Mouse (Mus musculus) right cerebral cortex, postnatal 10 days (tissue): Measurements from ENCODE around the gene Sptb.

Experiments used
- DNase-seq, 2 experiments: peaks; one replicate each; pipeline ENCODE4 v3.0.0; 2021; ENCODE audit warnings: low spot score in 2 of 2

Gene Sptb

DNA sequence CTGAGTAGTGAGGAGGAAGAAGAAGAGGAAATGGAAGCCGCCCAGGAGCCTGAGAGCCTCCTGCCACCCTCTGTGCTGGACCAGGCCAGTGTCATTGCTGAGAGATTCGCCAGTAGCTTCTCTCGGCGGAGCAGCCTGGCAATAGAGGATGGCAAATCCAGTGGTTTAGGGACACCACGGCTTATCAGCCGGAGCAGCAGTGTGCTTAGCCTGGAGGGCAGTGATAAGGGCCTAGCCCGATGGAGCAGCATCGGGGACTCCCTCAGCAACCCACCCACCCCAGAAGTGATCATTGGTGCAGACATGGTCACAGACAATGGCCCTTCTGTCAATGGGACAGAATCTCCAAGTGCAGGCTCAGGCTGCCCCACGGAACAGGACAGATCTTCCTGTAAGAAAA, 134.3 kb downstream of the Sptb start:
- DNase-seq: no peak

- no peak for DNase-seq
These were observed 135.5 kb downstream of the Sptb start for GRCm38 (mm10) chr12:76574815-76575214.

- DNase-seq: no peak
These were observed 137.0 kb downstream of the Sptb start for GRCm38 (mm10) chr12:76573381-76573780.

DNA sequence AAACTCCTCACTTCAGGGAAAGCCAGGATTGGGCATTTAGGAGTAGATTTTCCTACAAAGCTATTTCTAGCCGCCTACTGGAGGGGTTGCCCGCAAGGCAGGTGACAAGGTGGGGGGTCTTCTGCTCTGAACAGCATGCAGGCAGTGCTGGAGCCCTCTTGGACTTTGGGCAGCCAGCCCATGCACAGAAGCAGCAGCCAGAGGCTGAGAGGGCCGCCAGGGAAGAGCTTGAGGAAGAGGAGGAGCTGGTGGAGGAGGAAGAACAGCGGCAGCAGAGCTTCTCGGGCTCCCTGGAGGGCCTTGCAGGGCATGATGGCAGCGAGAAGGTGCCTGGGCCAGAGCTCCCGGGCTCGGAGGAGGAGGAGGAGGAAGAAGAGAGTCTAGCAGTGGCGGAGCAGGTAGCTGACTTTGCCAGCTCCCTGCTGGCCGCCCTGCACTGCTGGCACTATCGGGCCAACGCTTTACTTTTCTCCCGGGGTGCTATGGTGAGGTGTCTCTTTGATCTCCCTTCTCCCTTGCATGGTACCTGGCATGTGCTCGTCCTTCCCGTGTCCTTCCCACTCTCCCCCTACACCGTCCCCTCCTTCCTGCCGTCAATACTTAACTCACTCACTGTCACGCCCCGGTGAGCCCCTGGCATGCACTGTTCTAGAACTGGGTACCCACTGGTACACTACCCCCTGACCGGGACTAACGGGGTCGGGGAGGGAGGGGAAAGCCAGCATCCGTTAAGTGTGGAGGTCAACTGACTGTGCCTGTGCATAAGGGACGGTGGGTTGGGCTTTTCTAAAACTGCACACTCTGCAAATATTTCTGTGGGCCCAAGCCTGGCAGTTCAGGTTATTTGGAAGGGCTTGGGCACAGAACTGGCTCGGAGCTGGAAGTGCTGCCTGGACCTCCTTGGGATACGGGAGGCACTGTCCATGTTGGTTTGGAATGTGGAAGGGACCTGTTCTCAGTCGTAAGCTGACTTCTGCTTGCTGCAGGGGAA, 137.8 kb downstream of the Sptb start:
- DNase-seq: no peak

DNA sequence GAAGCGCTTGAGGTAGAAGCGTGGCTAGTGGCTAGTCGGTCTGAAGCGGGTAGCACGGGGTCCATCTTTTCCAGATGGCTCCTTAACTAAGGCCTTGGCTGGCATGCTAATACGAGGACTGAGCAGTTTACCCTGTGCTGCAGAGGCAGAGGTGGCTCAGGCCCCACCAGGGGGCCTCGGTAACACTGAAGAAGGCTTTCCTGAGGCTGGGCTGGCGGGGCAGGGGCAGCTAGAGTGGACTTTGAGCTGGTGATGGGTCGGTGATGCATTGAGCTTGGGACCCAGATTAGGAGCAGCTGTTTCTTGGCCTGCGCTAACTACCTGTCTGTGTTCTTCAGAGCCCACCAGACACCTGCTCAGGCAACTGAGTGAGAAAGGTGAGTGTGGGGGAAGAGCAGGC, 139.1 kb downstream of the Sptb start:
- no peak for DNase-seq

DNA sequence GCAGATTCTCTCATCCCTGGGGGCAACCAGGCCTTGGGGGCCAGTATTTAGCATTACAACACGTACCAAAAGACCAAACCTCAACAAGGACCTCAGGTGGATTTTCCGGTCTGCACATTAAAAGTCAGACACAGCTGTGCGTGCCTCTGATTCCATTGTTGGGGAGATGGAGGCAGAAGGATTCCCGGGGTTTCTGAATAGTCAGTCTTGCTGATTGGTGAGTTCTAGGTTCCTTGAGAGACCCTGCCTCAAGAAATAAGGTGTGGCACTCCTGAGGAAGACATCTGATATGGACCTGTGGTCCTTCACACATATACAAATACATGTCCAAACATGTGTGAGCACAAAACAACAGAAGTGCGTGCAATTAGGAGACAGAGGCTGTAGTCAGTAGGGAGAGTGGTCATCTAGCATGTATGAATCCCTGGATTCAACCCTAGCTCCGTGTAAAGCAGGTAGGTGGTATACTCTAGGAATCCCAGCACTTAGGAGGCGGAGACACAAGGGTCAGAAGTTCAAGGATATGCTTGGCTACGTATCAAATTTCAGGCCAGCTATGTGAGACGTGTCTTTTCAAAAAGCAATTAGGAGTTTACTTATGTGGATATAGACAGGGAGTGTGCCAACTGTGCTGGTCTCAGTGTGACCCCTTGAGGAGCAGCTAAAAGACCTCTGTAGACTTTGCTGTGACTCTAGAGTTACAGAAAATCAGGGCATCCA, 140.0 kb downstream of the Sptb start:
- DNase-seq: no peak

DNA sequence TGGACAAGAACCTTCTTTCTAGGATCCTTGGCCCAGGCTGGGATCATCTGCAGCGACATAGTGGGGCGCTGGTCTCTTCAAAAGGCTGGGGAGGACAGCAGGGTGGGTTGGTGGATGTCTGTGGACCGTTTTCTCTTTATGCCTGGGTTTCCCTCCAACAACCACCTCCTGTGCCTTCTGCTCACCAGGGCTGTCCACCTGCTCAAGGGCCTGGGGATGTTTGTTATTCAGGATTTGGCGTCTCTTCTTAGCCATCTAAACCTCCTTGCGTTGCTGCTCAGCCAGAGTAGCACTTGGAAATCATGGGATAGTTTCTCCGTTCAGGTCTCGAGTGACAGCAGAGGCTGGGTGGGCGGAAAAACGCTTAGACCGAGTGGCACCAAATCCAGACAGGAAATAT, 144.1 kb downstream of the Sptb start:
- DNase-seq: no peak

- no peak for DNase-seq
These were observed 148.2 kb downstream of the Sptb start for GRCm38 (mm10) chr12:76562196-76562595.

DNA sequence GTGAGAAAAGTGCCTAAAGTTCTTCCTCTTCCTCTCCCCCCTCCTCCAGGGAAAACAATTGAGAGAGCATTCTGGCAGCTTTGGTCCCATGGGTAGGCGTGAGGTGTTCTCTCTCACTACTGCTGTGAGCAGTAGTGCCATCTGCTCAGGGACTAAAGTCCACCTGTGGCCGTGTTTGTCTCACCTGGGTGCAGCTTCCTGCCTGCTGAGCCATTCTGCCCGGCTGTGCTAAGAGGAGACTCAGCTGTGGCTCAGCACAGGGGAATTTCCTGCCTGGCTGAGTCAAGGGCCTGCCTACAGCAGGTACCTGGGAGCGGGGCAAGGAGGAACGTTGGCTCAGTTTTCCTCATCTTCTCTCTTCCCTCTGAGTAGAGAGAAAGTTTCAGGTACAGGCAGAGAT, 152.1 kb downstream of the Sptb start:
- no peak for DNase-seq

- no peak for DNase-seq
These were observed 153.5 kb downstream of the Sptb start for GRCm38 (mm10) chr12:76556745-76557389.

DNA sequence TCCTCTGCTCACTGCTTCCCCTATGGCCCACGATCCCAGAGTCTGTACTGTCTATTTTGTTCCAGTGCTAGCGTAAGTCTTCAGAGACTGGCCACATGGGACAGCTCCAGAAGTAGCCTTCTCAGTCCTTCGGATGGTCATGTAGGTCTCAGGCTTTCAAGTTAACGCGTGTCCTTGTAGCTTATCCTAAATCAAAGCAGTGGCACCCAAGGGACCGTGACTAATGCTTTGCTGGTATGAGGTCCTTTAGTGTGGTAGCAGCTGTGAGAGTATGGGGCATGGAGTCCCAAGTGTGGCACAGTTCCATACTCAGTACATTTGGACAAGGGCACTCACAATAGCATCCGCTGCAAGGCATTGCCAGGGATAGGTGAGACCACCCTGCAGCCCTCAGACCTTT, 154.2 kb downstream of the Sptb start:
- no peak for DNase-seq

- no peak for DNase-seq
These were observed 155.4 kb downstream of the Sptb start for GRCm38 (mm10) chr12:76554871-76555386.

GRCm38 (mm10) chr12:76554392-76554791, 156.0 kb downstream of the Sptb start:
- no peak for DNase-seq

GRCm38 (mm10) chr12:76553917-76554316, 156.4 kb downstream of the Sptb start:
- DNase-seq: no peak

DNA sequence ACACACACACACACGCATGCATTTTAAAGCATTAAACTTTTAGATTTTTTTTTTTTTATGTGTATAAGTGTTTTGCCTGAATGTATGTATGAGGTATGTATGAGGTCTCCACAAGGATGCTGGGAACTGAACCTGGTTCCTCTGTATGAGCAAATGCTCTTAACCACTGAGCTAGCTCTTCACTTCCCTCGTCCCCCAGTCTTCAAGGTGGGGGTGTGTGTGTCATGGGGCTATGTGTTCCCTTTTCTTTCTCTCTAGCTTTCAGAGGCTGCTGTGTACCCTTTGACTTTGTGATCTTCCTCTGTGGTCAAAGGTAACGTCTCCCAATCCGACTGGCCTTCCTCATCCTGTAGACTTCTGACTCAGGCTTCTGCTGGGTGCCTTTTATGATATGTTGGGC, 157.4 kb downstream of the Sptb start:
- no peak for DNase-seq

GRCm38 (mm10) chr12:76552321-76552720, 158.0 kb downstream of the Sptb start:
- DNase-seq: no peak

- no peak for DNase-seq
These were observed 161.1 kb downstream of the Sptb start for GRCm38 (mm10) chr12:76549203-76549602.

DNA sequence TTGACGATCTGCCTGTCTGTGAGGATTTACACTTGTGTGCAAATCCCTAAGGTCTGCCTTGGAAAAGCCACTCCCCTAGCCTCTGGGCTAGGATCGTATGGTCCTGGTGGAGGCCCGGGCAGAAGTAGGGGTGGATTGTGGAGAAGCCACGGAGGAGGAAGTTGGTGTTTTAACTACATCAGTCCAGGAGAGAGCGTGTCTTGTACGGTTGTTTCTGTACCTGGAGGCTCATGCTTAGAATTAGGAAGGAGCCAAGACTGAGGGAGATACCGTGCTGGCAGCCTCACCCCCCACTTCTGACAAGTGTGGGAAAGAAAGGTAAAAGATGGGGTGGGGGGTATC, 162.3 kb downstream of the Sptb start:
- no peak for DNase-seq

GRCm38 (mm10) chr12:76547409-76548081, 162.8 kb downstream of the Sptb start:
- no peak for DNase-seq

GRCm38 (mm10) chr12:76546383-76547276, 163.7 kb downstream of the Sptb start:
- DNase-seq: peak; percentile 59 to 72
